Mouse (Mus musculus): ENCODE results near the gene Frmd6. TPM values are rescaled to one million over a fixed set of nuclear protein-coding genes. Genes with fewer than 3 reads are reported as not detected.

The Frmd6 gene
- polyA plus RNA-seq, 1 experiment from 2014 or later: 60.1 TPM

- 89% methylated on average over 4 of the region's 4 CpGs for WGBS
Measured at GRCm38 (mm10) chr12:70881854-70882253, 56.5 kb downstream of the Frmd6 start.

GRCm38 (mm10) chr12:70883141-70883540, 57.8 kb downstream of the Frmd6 start:
- no peak overlapping the region for H3K4me3 ChIP-seq (replicated peaks)
- no peaks in the 10 kb centered on the region for H3K4me1 ChIP-seq
- 74% methylated on average over 14 of the region's 14 CpGs for WGBS
- H3K9me3 ChIP-seq (replicated peaks): no peaks in the 10 kb centered on the region
- no peak overlapping the region for H3K9ac ChIP-seq
- no peak overlapping the region for H3K27ac ChIP-seq (replicated peaks)
- no peak overlapping the region for H3K4me2 ChIP-seq (replicated peaks)
- no peaks in the 10 kb centered on the region for H3K27me3 ChIP-seq
- H3K36me3 ChIP-seq: peaks cover 67% of the 10 kb centered on the region
- ATAC-seq (ENCODE audit: insufficient number of reproducible peaks, low FRiP score, low TSS enrichment, low read depth): no peak

More at GRCm38 (mm10) chr12:70881854-70882253, 56.5 kb downstream of the Frmd6 start:
- Histone ChIP-seq H3K4me1 (no peaks in the 10 kb centered on the region), H3K4me2 (replicated peaks) (no peak overlapping the region), H3K27ac (replicated peaks) (no peak overlapping the region), H3K9ac (no peak overlapping the region), H3K4me3 (replicated peaks) (no peak overlapping the region), H3K9me3 (replicated peaks) (no peaks in the 10 kb centered on the region), H3K27me3 (no peaks in the 10 kb centered on the region), H3K36me3 (peaks cover 64% of the 10 kb centered on the region)
- no peak for ATAC-seq (ENCODE audit: insufficient number of reproducible peaks, low FRiP score, low TSS enrichment, low read depth)

- Histone ChIP-seq H3K9me3 (replicated peaks) (no peaks in the 10 kb centered on the region), H3K4me1 (no peaks in the 10 kb centered on the region), H3K4me3 (replicated peaks) (no peak overlapping the region), H3K27me3 (no peaks in the 10 kb centered on the region), H3K27ac (replicated peaks) (no peak overlapping the region), H3K36me3 (peaks cover 66% of the 10 kb centered on the region), H3K9ac (no peak overlapping the region), H3K4me2 (replicated peaks) (no peak overlapping the region)
- no peak for ATAC-seq (ENCODE audit: insufficient number of reproducible peaks, low FRiP score, low TSS enrichment, low read depth)
- 83% methylated on average over 7 of the region's 7 CpGs for WGBS
Measured at GRCm38 (mm10) chr12:70884113-70884512, 58.8 kb downstream of the Frmd6 start.

- 75% methylated on average over 6 of the region's 6 CpGs for WGBS
- H3K27ac ChIP-seq (replicated peaks): no peak overlapping the region
- no peak for ATAC-seq (ENCODE audit: insufficient number of reproducible peaks, low FRiP score, low TSS enrichment, low read depth)
- no peaks in the 10 kb centered on the region for H3K9me3 ChIP-seq (replicated peaks)
- no peaks in the 10 kb centered on the region for H3K27me3 ChIP-seq
- H3K4me3 ChIP-seq (replicated peaks): no peak overlapping the region
- peaks cover 64% of the 10 kb centered on the region for H3K36me3 ChIP-seq
- H3K9ac ChIP-seq: no peak overlapping the region
- no peak overlapping the region for H3K4me2 ChIP-seq (replicated peaks)
- H3K4me1 ChIP-seq: no peaks in the 10 kb centered on the region
Measured at GRCm38 (mm10) chr12:70884973-70885372, 59.7 kb downstream of the Frmd6 start.

- Histone ChIP-seq H3K4me1 (no peaks in the 10 kb centered on the region), H3K27ac (replicated peaks) (no peak overlapping the region), H3K9me3 (replicated peaks) (no peaks in the 10 kb centered on the region), H3K36me3 (peaks cover 64% of the 10 kb centered on the region), H3K4me2 (replicated peaks) (no peak overlapping the region), H3K27me3 (no peaks in the 10 kb centered on the region), H3K9ac (no peak overlapping the region), H3K4me3 (replicated peaks) (no peak overlapping the region)
- ATAC-seq (ENCODE audit: insufficient number of reproducible peaks, low FRiP score, low TSS enrichment, low read depth): no peak
- 77% methylated on average over 10 of the region's 10 CpGs for WGBS
Measured at GRCm38 (mm10) chr12:70885576-70885975, 60.3 kb downstream of the Frmd6 start.

DNA sequence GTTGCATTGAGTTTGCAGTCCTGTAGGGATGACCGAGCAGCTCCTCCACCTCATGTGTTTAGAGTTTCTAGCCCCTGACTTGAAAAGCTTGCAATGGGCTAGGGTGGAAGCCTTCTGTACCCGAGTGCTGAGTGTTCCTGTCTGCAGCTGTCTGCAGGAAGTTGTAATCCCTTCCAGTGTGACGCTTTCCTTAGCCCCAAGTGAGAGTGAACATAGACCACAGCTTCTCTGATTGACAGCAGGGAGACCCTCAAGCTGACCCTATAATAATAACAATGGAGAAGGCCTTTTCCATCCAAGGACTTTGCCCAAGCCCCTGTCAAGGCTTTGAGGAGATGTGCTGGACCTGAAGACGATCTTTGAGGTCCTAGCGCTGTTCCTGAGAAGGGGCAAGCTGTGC, 65.1 kb downstream of the Frmd6 start:
- Histone ChIP-seq H3K4me1 (no peaks in the 10 kb centered on the region), H3K27ac (replicated peaks) (no peak overlapping the region), H3K27me3 (no peaks in the 10 kb centered on the region), H3K9ac (no peak overlapping the region), H3K9me3 (replicated peaks) (no peaks in the 10 kb centered on the region), H3K4me3 (replicated peaks) (no peak overlapping the region), H3K4me2 (replicated peaks) (no peak overlapping the region), H3K36me3 (peaks cover 70% of the 10 kb centered on the region)
- ATAC-seq (ENCODE audit: insufficient number of reproducible peaks, low FRiP score, low TSS enrichment, low read depth): no peak
- 86% methylated on average over 5 of the region's 5 CpGs for WGBS

- Histone ChIP-seq H3K4me3 (replicated peaks) (no peak overlapping the region), H3K9me3 (replicated peaks) (no peaks in the 10 kb centered on the region), H3K4me2 (replicated peaks) (no peak overlapping the region), H3K9ac (no peak overlapping the region), H3K4me1 (no peaks in the 10 kb centered on the region), H3K27me3 (no peaks in the 10 kb centered on the region), H3K27ac (replicated peaks) (no peak overlapping the region), H3K36me3 (peaks cover 73% of the 10 kb centered on the region)
- no peak for ATAC-seq (ENCODE audit: insufficient number of reproducible peaks, low FRiP score, low TSS enrichment, low read depth)
- 85% methylated on average over 8 of the region's 8 CpGs for WGBS
Measured at GRCm38 (mm10) chr12:70890874-70891470, 65.7 kb downstream of the Frmd6 start.

- no peak for ATAC-seq (ENCODE audit: insufficient number of reproducible peaks, low FRiP score, low TSS enrichment, low read depth)
- no peak overlapping the region for H3K4me3 ChIP-seq (replicated peaks)
- H3K27me3 ChIP-seq: no peaks in the 10 kb centered on the region
- H3K4me2 ChIP-seq (replicated peaks): no peak overlapping the region
- no peaks in the 10 kb centered on the region for H3K4me1 ChIP-seq
- no peak overlapping the region for H3K27ac ChIP-seq (replicated peaks)
- H3K36me3 ChIP-seq: peaks cover 84% of the 10 kb centered on the region
- no peaks in the 10 kb centered on the region for H3K9me3 ChIP-seq (replicated peaks)
- 78% methylated on average over 7 of the region's 7 CpGs for WGBS
- no peak overlapping the region for H3K9ac ChIP-seq
Measured at GRCm38 (mm10) chr12:70895275-70895674, 70.0 kb downstream of the Frmd6 start.

GRCm38 (mm10) chr12:70896068-70896467, 70.8 kb downstream of the Frmd6 start:
- Histone ChIP-seq H3K27ac (replicated peaks) (no peak overlapping the region), H3K9me3 (replicated peaks) (no peaks in the 10 kb centered on the region), H3K27me3 (no peaks in the 10 kb centered on the region), H3K36me3 (peaks cover 76% of the 10 kb centered on the region), H3K9ac (no peak overlapping the region), H3K4me2 (replicated peaks) (no peak overlapping the region), H3K4me1 (no peaks in the 10 kb centered on the region), H3K4me3 (replicated peaks) (no peak overlapping the region)
- ATAC-seq (ENCODE audit: insufficient number of reproducible peaks, low FRiP score, low TSS enrichment, low read depth): 0 out of 2 replicates have a peak, but pooled peaks have one; percentile 11
- 79% methylated on average over 10 of the region's 10 CpGs for WGBS

GRCm38 (mm10) chr12:70897434-70897833, 72.1 kb downstream of the Frmd6 start:
- no peak for ATAC-seq (ENCODE audit: insufficient number of reproducible peaks, low FRiP score, low TSS enrichment, low read depth)
- Histone ChIP-seq H3K4me1 (no peaks in the 10 kb centered on the region), H3K27me3 (no peaks in the 10 kb centered on the region), H3K4me3 (replicated peaks) (no peak overlapping the region), H3K9me3 (replicated peaks) (no peaks in the 10 kb centered on the region), H3K27ac (replicated peaks) (no peak overlapping the region), H3K9ac (no peak overlapping the region), H3K36me3 (peaks cover 73% of the 10 kb centered on the region), H3K4me2 (replicated peaks) (no peak overlapping the region)
- 72% methylated on average over 8 of the region's 8 CpGs for WGBS

GRCm38 (mm10) chr12:70898450-70898849, 73.1 kb downstream of the Frmd6 start:
- H3K27ac ChIP-seq (replicated peaks): no peak overlapping the region
- no peak overlapping the region for H3K9ac ChIP-seq
- H3K9me3 ChIP-seq (replicated peaks): no peaks in the 10 kb centered on the region
- H3K4me3 ChIP-seq (replicated peaks): no peak overlapping the region
- ATAC-seq (ENCODE audit: insufficient number of reproducible peaks, low FRiP score, low TSS enrichment, low read depth): no peak
- H3K4me1 ChIP-seq: no peaks in the 10 kb centered on the region
- H3K36me3 ChIP-seq: peaks cover 76% of the 10 kb centered on the region
- no peaks in the 10 kb centered on the region for H3K27me3 ChIP-seq
- 75% methylated on average over 8 of the region's 8 CpGs for WGBS
- no peak overlapping the region for H3K4me2 ChIP-seq (replicated peaks)

GRCm38 (mm10) chr12:70904471-70904870, 79.2 kb downstream of the Frmd6 start:
- 83% methylated on average over 10 of the region's 10 CpGs for WGBS
- ATAC-seq (ENCODE audit: insufficient number of reproducible peaks, low FRiP score, low TSS enrichment, low read depth): no peak
- Histone ChIP-seq H3K9me3 (replicated peaks) (no peaks in the 10 kb centered on the region), H3K36me3 (peaks cover 32% of the 10 kb centered on the region), H3K4me1 (peaks cover 9% of the 10 kb centered on the region; the same call in 1 of the 2 replicates), H3K4me2 (replicated peaks) (no peak overlapping the region), H3K27ac (replicated peaks) (no peak overlapping the region), H3K27me3 (no peaks in the 10 kb centered on the region), H3K9ac (no peak overlapping the region), H3K4me3 (replicated peaks) (no peak overlapping the region)
